Comparison of ENCODE assay signal across 14 mouse cellular contexts in genomic region chr3:104358747-104359146, GRCm38 (mm10).
A peak's percentile ranks its signal among the peaks of the same experiment; 100 is the strongest.
DNase-seq lines count a peak whose midpoint lies in the region; ATAC-seq and TF ChIP-seq lines count a peak whose summit lies in the region.
"Had no signal": no experiment of that assay in that cellular context is flagged by ENCODE, and none has a peak within 500 bp of the region (broad histone marks: within the 10 kb centered on the region; RNA-seq: fewer than 3 reads in every experiment).

No protein-coding gene starts in this region.

- DNase-seq in hindbrain, embryonic 11.5 days (ENCODE audit: low spot score), result no peak
- DNase-seq in neural tube, embryonic 10.5 days (ENCODE audit: extremely low spot score, low spot score), result no peak
- no peak for DNase-seq in cerebellum, adult 9-11 months
- DNase-seq in midbrain, postnatal 0 days (ENCODE audit: low spot score), result no peak
- no peak for DNase-seq in midbrain, embryonic 10.5 days (ENCODE audit: low spot score)
- DNase-seq: cerebellum, adult 2 months; gastrocnemius, adult 2 months; heart, adult 2 months; kidney, adult 8-10 months; lung, embryonic 14.5 days had no signal

- H3K4me2 ChIP-seq in hindbrain, embryonic 13.5 days, result no peak overlapping the region
- no peak overlapping the region for H3K4me2 ChIP-seq in hindbrain, embryonic 11.5 days (replicated peaks; ENCODE audit: low read depth, low read length)
- no peak overlapping the region for H3K4me2 ChIP-seq in neural tube, embryonic 12.5 days (replicated peaks)
- H3K4me2 ChIP-seq in liver, embryonic 15.5 days, result no peak overlapping the region
- H3K4me2 ChIP-seq in midbrain, postnatal 0 days (ENCODE audit: low read depth, low read length, poor library complexity, severe bottlenecking), result no peak overlapping the region
- H3K4me2 ChIP-seq: forebrain, embryonic 15.5 days; lung, embryonic 14.5 days had no signal

- TF ChIP-seq CTCF in midbrain, postnatal 0 days (IDR thresholded peaks at IDR 0.05), result no peak

- no peak overlapping the region for H3K4me3 ChIP-seq in hindbrain, embryonic 13.5 days
- H3K4me3 ChIP-seq in hindbrain, embryonic 11.5 days (ENCODE audit: low read depth, low read length), result no peak overlapping the region
- no peak overlapping the region for H3K4me3 ChIP-seq in neural tube, embryonic 12.5 days
- no peak overlapping the region for H3K4me3 ChIP-seq in liver, embryonic 15.5 days (replicated peaks)
- no peak overlapping the region for H3K4me3 ChIP-seq in midbrain, postnatal 0 days (ENCODE audit: low read depth, low read length)
- no peak overlapping the region for H3K4me3 ChIP-seq in midbrain, embryonic 10.5 days
- H3K4me3 ChIP-seq: forebrain, embryonic 15.5 days; gastrocnemius, adult 2 months; heart, adult 2 months had no signal

- 81% methylated on average over 5 of the region's 5 CpGs for WGBS in hindbrain, embryonic 13.5 days
- 86% methylated on average over 5 of the region's 5 CpGs for WGBS in hindbrain, embryonic 11.5 days
- WGBS in neural tube, embryonic 12.5 days, result 85% methylated on average over 5 of the region's 5 CpGs
- 33% methylated on average over 5 of the region's 5 CpGs for WGBS in liver, embryonic 15.5 days (ENCODE audit: insufficient replicate concordance)
- WGBS in midbrain, postnatal 0 days, result 76% methylated on average over 5 of the region's 5 CpGs
- WGBS in midbrain, embryonic 10.5 days, result 87% methylated on average over 5 of the region's 5 CpGs

- peaks cover 48% of the 10 kb centered on the region for H3K27me3 ChIP-seq in hindbrain, embryonic 13.5 days
- H3K27me3 ChIP-seq in hindbrain, embryonic 11.5 days (ENCODE audit: control insufficient read depth, insufficient read depth, low read length), result no peaks in the 10 kb centered on the region
- peaks cover 26% of the 10 kb centered on the region for H3K27me3 ChIP-seq in neural tube, embryonic 12.5 days (replicated peaks)
- H3K27me3 ChIP-seq in liver, embryonic 15.5 days, result no peaks in the 10 kb centered on the region
- no peaks in the 10 kb centered on the region for H3K27me3 ChIP-seq in midbrain, postnatal 0 days (ENCODE audit: insufficient read depth, low read length)
- H3K27me3 ChIP-seq in midbrain, embryonic 10.5 days (ENCODE audit: low read depth, poor library complexity, severe bottlenecking), result 0 out of 2 replicates have a peak, but pooled peaks cover 3% of the 10 kb centered on the region
- H3K27me3 ChIP-seq: forebrain, embryonic 15.5 days had no signal

- no peak overlapping the region for H3K9ac ChIP-seq in hindbrain, embryonic 13.5 days
- no peak overlapping the region for H3K9ac ChIP-seq in hindbrain, embryonic 11.5 days (ENCODE audit: low read depth, low read length)
- no peak overlapping the region for H3K9ac ChIP-seq in neural tube, embryonic 12.5 days
- H3K9ac ChIP-seq in liver, embryonic 15.5 days, result no peak overlapping the region
- no peak overlapping the region for H3K9ac ChIP-seq in midbrain, postnatal 0 days (replicated peaks; ENCODE audit: low read length, poor library complexity, severe bottlenecking)
- H3K9ac ChIP-seq: forebrain, embryonic 15.5 days; lung, embryonic 14.5 days had no signal

- 0 out of 2 replicates have a peak, but pooled peaks have one; percentile 36 for ATAC-seq in hindbrain, embryonic 13.5 days (ENCODE audit: low FRiP score)
- no peak for ATAC-seq in hindbrain, embryonic 11.5 days (ENCODE audit: low FRiP score)
- 0 out of 2 replicates have a peak, but pooled peaks have one; percentile 9 for ATAC-seq in neural tube, embryonic 12.5 days (ENCODE audit: low FRiP score, low read depth)
- peak; percentile 40; the same call in 1 of the 2 replicates for ATAC-seq in liver, embryonic 15.5 days (ENCODE audit: insufficient read depth)
- no peak for ATAC-seq in midbrain, postnatal 0 days (ENCODE audit: low FRiP score)
- ATAC-seq: forebrain, embryonic 15.5 days had no signal

- no peaks in the 10 kb centered on the region for H3K4me1 ChIP-seq in hindbrain, embryonic 13.5 days (replicated peaks)
- H3K4me1 ChIP-seq in hindbrain, embryonic 11.5 days (replicated peaks; ENCODE audit: control insufficient read depth, insufficient read depth, low read length), result no peaks in the 10 kb centered on the region
- no peaks in the 10 kb centered on the region for H3K4me1 ChIP-seq in neural tube, embryonic 12.5 days
- H3K4me1 ChIP-seq in liver, embryonic 15.5 days (replicated peaks), result peaks cover 9% of the 10 kb centered on the region
- no peaks in the 10 kb centered on the region for H3K4me1 ChIP-seq in midbrain, postnatal 0 days (ENCODE audit: insufficient read depth, low read length)
- H3K4me1 ChIP-seq in midbrain, embryonic 10.5 days, result no peaks in the 10 kb centered on the region
- H3K4me1 ChIP-seq: forebrain, embryonic 15.5 days had no signal

- no peaks in the 10 kb centered on the region for H3K9me3 ChIP-seq in hindbrain, embryonic 13.5 days
- H3K9me3 ChIP-seq in hindbrain, embryonic 11.5 days (ENCODE audit: control insufficient read depth, low read length), result no peaks in the 10 kb centered on the region
- no peaks in the 10 kb centered on the region for H3K9me3 ChIP-seq in neural tube, embryonic 12.5 days
- H3K9me3 ChIP-seq in liver, embryonic 15.5 days (replicated peaks), result no peaks in the 10 kb centered on the region
- H3K9me3 ChIP-seq in midbrain, postnatal 0 days (ENCODE audit: low read length), result no peaks in the 10 kb centered on the region
- no peaks in the 10 kb centered on the region for H3K9me3 ChIP-seq in midbrain, embryonic 10.5 days (replicated peaks)
- H3K9me3 ChIP-seq: forebrain, embryonic 15.5 days had no signal

- H3K27ac ChIP-seq in hindbrain, embryonic 13.5 days, result no peak overlapping the region
- no peak overlapping the region for H3K27ac ChIP-seq in hindbrain, embryonic 11.5 days (ENCODE audit: low read depth, low read length)
- no peak overlapping the region for H3K27ac ChIP-seq in neural tube, embryonic 12.5 days
- H3K27ac ChIP-seq in liver, embryonic 15.5 days (replicated peaks), result no peak overlapping the region
- H3K27ac ChIP-seq in midbrain, postnatal 0 days (ENCODE audit: low read depth, low read length), result no peak overlapping the region
- H3K27ac ChIP-seq in midbrain, embryonic 10.5 days (replicated peaks), result no peak overlapping the region
- H3K27ac ChIP-seq: forebrain, embryonic 15.5 days; gastrocnemius, adult 2 months; heart, adult 2 months had no signal

- no peaks in the 10 kb centered on the region for H3K36me3 ChIP-seq in hindbrain, embryonic 13.5 days
- no peaks in the 10 kb centered on the region for H3K36me3 ChIP-seq in hindbrain, embryonic 11.5 days (ENCODE audit: control insufficient read depth, insufficient read depth, low read length)
- H3K36me3 ChIP-seq in neural tube, embryonic 12.5 days, result no peaks in the 10 kb centered on the region
- no peaks in the 10 kb centered on the region for H3K36me3 ChIP-seq in liver, embryonic 15.5 days (replicated peaks)
- H3K36me3 ChIP-seq in midbrain, postnatal 0 days (ENCODE audit: insufficient read depth, low read length), result no peaks in the 10 kb centered on the region
- H3K36me3 ChIP-seq in midbrain, embryonic 10.5 days, result no peaks in the 10 kb centered on the region
- H3K36me3 ChIP-seq: forebrain, embryonic 15.5 days had no signal

Comparison
In these comparisons a context has a peak if more than half of its experiments do, and no peak if none do; other contexts are left out.
1. ATAC-seq: peak in hindbrain, embryonic 13.5 days (single experiment), neural tube, embryonic 12.5 days (single experiment) and liver, embryonic 15.5 days (single experiment); none in hindbrain, embryonic 11.5 days (single experiment) and midbrain, postnatal 0 days (single experiment).